Mouse (Mus musculus) activated CD4-positive, CD25-positive, alpha-beta regulatory T cell, adult 4 months (primary cell): ENCODE measurements at regions not wholly inside any gene's neighbourhood (a gene's known extent, or its start where the extent isn't known, plus 50 kb on each side); places are given as distances from the start of the nearest gene placed in this dataset.

Source experiments
- ATAC-seq: one replicate; pipeline ENCODE4 v1.8.0; 2017

GRCm38 (mm10) chr2:137409611-137410010 is 293.2 kb upstream of the Jag1 start:
- no peak for ATAC-seq

DNA sequence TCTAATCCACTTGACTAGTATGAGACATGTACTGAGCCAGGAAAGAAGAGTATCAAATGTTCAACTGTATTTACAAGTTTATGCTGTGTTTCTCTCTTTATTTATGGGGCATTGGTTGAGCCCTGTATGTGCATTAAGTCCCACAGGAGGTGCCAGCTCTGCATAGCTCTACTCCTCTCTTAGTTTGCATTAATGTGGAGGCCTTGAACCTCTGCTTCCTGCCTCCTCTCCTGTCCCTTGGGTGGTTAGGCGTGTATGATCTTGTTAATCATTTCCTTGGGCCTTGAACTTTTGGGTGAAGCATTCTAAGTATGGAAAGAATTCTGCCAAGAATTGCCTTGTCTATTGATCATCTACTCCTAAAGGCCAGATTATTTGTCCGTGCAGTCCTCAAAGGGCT is 291.9 kb upstream of the Jag1 start:
- ATAC-seq, result no peak

- ATAC-seq, result no peak
These were observed 277.0 kb upstream of the Jag1 start for GRCm38 (mm10) chr2:137393486-137393885.

- ATAC-seq, result no peak
These were observed 263.4 kb upstream of the Jag1 start for GRCm38 (mm10) chr2:137379816-137380215.

DNA sequence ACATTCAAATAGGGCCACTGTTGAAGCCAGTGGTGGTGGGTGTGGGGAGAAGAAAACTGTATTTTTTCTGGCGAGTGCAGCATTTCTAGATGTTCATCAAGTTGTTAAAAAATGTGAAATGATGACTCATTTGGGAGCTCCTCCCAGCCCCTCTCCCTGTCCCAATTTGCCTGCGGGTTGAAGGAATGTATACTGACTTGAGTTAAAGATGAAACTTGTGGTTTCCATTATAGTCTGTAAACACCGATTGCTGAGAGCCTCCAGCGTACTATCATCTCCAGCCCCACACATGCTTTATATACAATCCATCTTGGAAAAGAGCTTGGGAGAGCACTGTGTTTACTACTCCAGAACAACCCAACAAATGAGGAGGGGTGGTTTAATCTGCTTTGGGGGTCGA is 258.9 kb upstream of the Jag1 start:
- ATAC-seq, result no peak

DNA sequence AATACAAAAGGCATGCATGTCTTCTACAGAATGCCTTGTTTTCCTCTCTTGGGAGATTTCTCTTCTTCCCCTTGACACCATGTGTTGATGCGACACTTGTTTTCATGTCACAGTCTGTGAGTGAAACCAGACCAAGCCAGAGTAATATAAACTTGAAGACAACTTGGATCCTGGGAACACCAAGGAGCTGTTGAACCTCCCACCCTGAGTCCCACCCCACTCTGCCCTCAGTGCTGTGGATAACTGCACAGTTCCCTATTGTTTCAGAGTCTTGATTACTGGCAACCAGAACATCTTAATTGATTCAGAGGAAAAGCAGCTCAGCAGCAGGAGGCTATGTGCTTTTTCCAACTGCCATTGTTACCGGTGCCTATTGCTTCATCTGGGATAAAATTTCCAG is 254.6 kb upstream of the Jag1 start:
- no peak for ATAC-seq

GRCm38 (mm10) chr2:137363006-137363405 is 246.6 kb upstream of the Jag1 start:
- no peak for ATAC-seq

DNA sequence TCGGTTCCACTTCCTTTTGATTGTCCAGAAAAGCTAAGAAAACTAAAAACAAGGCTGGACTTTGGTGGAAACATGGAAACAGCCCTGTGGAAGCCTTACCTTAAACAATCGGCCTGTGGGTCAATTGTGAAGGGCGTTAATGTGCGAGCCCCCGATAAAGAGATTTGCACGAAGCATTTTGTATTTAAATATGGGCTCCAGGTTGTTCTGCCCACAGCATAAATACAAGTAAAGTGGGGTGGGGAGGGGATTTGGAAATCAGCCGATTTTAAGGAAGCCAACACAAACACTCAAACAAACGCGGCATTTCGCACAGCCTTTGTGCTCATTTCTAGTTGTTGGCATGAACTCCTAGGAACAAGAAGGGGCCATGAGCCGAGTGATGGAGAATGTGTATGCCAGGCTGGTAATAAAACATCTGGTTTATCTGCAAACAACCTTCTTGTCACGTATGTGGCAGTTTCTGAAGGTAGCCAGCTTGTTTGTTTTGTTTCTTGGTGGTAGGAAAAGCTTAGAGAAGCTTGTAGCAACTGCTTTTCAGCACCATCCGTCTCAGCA is 240.8 kb upstream of the Jag1 start:
- no peak for ATAC-seq

DNA sequence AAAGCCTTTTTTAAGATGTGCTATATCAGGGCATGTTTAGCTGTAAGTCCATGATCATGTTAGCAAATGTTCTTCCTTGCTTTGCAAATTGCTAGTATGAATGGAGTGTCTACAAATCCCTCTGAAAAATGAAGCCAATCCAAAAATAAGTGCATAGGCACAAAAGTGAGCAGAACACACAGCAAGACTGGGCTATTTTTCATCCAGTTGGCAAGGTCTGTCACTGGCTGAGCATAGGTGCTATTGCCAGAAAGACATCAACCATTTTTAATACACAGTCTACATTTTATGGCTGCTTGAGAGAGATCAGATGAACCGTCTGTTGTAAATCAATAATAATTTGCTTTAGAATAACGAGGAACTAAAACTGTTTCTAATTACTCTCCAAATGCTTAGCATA is 227.3 kb upstream of the Jag1 start:
- ATAC-seq, result no peak

GRCm38 (mm10) chr2:137329995-137330394 is 213.6 kb upstream of the Jag1 start:
- no peak for ATAC-seq

DNA sequence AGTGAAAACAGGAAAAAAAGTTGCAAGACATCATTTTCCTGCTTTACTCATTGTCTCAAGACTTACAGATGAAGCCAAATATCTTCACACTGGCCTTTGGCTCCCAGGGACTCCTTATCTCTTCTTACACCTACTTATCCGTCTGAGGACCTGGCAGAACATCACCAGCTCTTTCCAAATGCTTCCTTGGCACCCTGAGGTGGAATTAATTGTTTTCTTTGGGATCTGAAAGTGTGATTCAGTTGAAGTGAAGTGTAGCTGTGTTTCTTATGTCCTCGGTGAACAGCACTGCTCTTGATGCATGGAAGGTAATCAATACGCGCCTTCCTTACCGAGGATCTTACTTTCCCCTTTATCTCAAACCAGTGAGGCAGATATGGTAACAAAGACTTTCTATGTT is 207.0 kb upstream of the Jag1 start:
- ATAC-seq, result no peak

DNA sequence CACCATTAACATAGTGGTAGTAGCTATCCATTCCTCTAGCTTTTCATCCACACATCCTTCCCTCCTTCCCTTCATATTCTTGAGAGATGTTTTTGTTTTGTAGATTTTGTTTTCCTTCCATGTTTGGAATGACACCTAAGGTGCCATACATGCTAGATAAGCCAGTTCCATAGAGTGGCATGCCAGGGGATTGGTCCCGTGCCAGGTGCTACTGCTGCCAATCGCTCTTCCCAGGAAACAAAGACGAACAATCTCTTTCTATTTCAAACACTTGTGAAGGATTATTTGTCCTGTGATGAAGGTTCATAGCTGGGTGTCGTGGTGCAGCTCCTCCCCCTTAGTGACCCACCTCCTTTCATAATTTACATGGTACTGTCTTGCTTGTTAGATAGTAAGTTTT is 194.1 kb upstream of the Jag1 start:
- ATAC-seq, result no peak

DNA sequence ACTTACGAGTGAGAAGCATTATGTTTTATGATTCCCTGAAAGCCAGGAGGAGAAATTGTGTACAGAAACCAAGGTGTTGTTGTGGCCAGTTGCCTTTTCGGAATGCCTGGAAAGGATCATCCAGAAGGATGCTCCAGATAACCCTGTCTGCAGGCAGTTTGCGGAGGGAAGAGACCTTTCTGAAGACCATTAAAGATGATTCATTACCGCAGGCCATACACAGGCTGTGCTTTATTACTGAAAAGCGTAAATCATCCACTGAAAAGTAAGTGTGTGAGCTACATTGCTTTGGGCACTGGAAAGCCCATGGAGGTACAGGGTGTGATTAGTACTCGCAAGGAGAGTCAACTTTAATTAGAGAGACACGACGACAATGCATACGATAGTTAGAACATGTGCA is 191.7 kb upstream of the Jag1 start:
- no peak for ATAC-seq

- no peak for ATAC-seq
These were observed 185.2 kb upstream of the Jag1 start for GRCm38 (mm10) chr2:137301474-137302267.

DNA sequence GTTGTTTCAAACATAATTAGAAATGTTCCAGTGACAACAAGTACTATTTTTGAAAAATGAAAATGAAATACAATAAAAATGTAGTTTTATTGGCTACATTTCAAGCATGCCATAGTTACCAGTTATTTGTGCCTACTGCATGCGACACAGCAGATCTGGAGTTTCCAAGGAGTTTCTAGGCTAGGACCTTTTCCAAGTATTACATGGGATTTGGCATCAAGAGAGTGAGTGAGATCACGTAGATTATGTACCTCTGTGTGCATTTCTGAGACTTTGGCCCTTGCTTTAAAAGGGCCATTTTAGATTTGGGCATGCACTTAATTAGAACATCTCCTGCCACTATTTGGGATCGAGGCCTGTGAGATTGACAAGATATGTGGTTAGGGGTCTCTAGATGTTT is 172.8 kb upstream of the Jag1 start:
- ATAC-seq, result no peak

GRCm38 (mm10) chr2:137271575-137272180 is 155.2 kb upstream of the Jag1 start:
- no peak for ATAC-seq

- ATAC-seq, result no peak
These were observed 146.5 kb upstream of the Jag1 start for GRCm38 (mm10) chr2:137262911-137263310.

- no peak for ATAC-seq
These were observed 141.5 kb upstream of the Jag1 start for GRCm38 (mm10) chr2:137257847-137258515.

DNA sequence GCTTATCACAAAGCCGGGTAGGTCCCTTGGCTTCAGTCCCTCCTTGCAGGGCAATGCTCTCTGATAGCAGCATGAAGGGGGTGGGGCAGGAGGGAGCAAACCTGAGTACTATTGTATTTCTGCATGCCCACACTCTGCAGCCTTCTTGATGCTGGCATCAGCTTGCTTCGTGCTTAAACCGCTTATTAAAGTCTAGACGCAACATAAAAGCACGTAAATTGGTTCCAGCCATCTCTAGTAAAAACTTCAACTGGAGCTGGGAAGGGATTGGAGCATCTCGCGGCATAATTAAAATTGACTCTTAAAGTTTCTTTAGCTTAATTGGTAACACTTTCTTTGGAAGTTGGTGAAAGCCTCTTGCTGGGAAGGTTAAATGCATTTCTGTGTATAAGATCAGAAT is 131.5 kb upstream of the Jag1 start:
- ATAC-seq, result no peak

- no peak for ATAC-seq
These were observed 127.9 kb upstream of the Jag1 start for GRCm38 (mm10) chr2:137244370-137244769.

DNA sequence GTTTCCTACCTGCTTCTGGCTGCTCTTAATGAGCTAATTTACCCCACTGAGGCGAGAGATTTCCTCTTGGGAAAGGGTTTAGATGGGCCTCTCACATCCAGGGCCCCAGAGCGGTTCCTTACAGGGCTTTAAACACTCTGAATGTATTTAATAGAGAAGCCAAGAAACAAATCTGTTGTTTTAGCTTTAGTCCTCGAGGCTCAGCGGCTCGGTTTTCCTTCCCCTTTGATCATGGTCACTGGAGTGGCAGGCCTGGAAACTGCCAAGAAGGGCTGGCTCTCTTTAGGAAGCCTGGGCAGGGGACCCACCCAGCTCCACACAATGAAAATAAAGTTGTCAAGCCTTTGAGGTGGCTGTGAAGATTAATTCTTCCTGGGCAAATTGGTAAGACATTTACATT is 127.5 kb upstream of the Jag1 start:
- no peak for ATAC-seq

DNA sequence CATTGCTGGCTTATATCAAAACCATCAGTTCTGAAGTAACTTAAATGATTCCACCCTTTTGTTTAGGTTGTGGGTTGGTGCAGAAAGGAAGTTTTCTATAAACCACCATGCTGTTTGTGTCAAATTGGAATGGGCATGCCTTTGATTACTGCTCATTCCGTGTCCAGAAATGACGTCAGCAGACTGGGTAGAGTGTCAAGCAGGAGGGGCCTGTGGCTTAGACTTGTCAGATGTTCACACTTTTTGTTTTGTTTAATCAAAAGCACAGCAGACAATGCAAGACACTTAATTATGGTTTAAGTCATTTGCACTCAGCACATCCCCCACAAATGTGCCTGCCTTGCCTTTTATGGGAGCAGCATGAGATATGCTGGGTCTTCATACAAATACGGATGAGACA is 120.5 kb upstream of the Jag1 start:
- no peak for ATAC-seq

DNA sequence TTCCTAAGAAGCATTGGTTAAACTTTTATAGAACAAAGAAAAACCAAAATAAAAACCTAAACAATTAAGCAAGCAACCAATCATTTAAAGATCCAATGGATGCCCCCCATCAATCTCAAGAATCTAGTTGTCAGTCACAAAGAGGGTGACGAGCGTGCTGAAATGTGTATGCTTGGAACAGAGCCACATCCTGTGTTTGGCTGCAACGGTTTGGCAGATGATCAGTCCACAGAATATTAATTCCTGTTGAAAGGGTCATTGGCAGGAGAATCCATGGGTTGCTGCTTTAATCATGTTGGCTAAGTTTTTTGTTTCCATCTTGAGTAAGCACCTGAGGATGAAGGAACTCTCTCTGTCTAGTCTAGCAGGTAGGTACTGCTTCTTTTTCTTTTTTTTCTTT is 117.5 kb upstream of the Jag1 start:
- ATAC-seq, result no peak

- ATAC-seq, result no peak
These were observed 114.7 kb upstream of the Jag1 start for GRCm38 (mm10) chr2:137231161-137231560.
